Mouse (Mus musculus) adrenal gland, adult (tissue): ENCODE data around the gene Vegfb.

Experiments
- DNase-seq, 2 experiments: peaks; one replicate each; pipeline ENCODE4 v3.0.0; 2022 to 2023; ENCODE audit warnings: low spot score in 1 of 2; ENCODE audit not compliant: inconsistent age in 2 of 2

Gene Vegfb

GRCm38 (mm10) chr19:6942249-6942691 lies 45.2 kb downstream of the Vegfb start, which contains the start of gene Gpr137:
Gpr137 (minus strand) TSS chr19:6942480.
- peak; percentile 98 to 99 for DNase-seq

- DNase-seq = peak; percentile 94 to 99
Measured at GRCm38 (mm10) chr19:6941372-6942248, 45.8 kb downstream of the Vegfb start, which contains the start of gene Bad. Bad (plus strand) TSS chr19:6941861.

GRCm38 (mm10) chr19:6940396-6941351 lies 46.8 kb downstream of the Vegfb start:
- peak in 1 of 2 experiments; percentile 62 for DNase-seq

GRCm38 (mm10) chr19:6939106-6940002 lies 48.1 kb downstream of the Vegfb start:
- DNase-seq = no peak

- DNase-seq = peak in 1 of 2 experiments; percentile 63
Measured at GRCm38 (mm10) chr19:6937541-6938465, 49.6 kb downstream of the Vegfb start.

- DNase-seq = peak in 1 of 2 experiments; percentile 65
Measured at GRCm38 (mm10) chr19:6936299-6936698, 51.2 kb downstream of the Vegfb start.

- DNase-seq = no peak
Measured at GRCm38 (mm10) chr19:6934195-6934977, 53.1 kb downstream of the Vegfb start, which contains the start of gene Kcnk4. Kcnk4 (minus strand) TSS chr19:6934515.

- peak in 1 of 2 experiments; percentile 61 for DNase-seq
Measured at GRCm38 (mm10) chr19:6933436-6934194, 53.8 kb downstream of the Vegfb start.

GRCm38 (mm10) chr19:6933102-6933435 lies 54.4 kb downstream of the Vegfb start:
- DNase-seq = no peak
